Mouse (Mus musculus) liver, adult 2 months (tissue): ENCODE data around the gene Dag1. TPM values are rescaled to one million over a fixed set of nuclear protein-coding genes. Genes with fewer than 3 reads are reported as not detected.

Source experiments
- DNase-seq: peaks from one replicate; pipeline ENCODE4 v3.0.0-alpha.2; 2011; ENCODE audit warnings: low read depth, low spot score; ENCODE audit errors: extremely low read depth
- H3K27ac ChIP-seq: fragments of 200-500 bp; replicated peaks from 2 replicates; pipeline ENCODE4 v1.5.1; 2012; ENCODE audit warnings: low read depth, mild to moderate bottlenecking, control low read depth, inconsistent platforms, low read length; ENCODE audit not compliant: insufficient read depth
- H3K27me3 ChIP-seq: fragments of 200-500 bp; 2 replicates; pipeline ENCODE4 v1.6.1; 2012; ENCODE audit warnings: mild to moderate bottlenecking, moderate library complexity, low read length, inconsistent platforms; ENCODE audit not compliant: control insufficient read depth, insufficient read depth
- H3K36me3 ChIP-seq: fragments of 200-500 bp; 2 replicates; pipeline ENCODE4 v1.6.1; 2012; ENCODE audit warnings: low read length, inconsistent platforms; ENCODE audit not compliant: control insufficient read depth, insufficient read depth
- H3K4me1 ChIP-seq: fragments of 200-500 bp; 2 replicates; pipeline ENCODE4 v1.6.1; 2011; ENCODE audit warnings: low read length; ENCODE audit not compliant: control insufficient read depth, insufficient read depth
- H3K4me3 ChIP-seq: fragments of 200-500 bp; 2 replicates; pipeline ENCODE4 v1.5.1; 2011; ENCODE audit warnings: low read depth, mild to moderate bottlenecking, control low read depth, low read length, moderate library complexity; ENCODE audit not compliant: insufficient read depth
- H3K79me2 ChIP-seq: fragments of 200-500 bp; 2 replicates; pipeline ENCODE4 v1.6.1; 2012; ENCODE audit warnings: inconsistent platforms, mild to moderate bottlenecking, low read length, moderate library complexity; ENCODE audit not compliant: control insufficient read depth, insufficient read depth
- H3K9ac ChIP-seq: fragments of 200-500 bp; 2 replicates; pipeline ENCODE4 v1.6.1; 2012; ENCODE audit warnings: low read depth, mild to moderate bottlenecking, control low read depth, inconsistent platforms, low read length
- CTCF ChIP-seq: fragments of 200-500 bp; IDR thresholded peaks from 2 replicates; pipeline ENCODE4 v1.5.1; 2011; ENCODE audit warnings: low read depth, low read length, control low read depth
- POLR2A ChIP-seq: fragments of 200-500 bp; IDR thresholded peaks from 2 replicates; pipeline ENCODE4 v1.6.1; 2011; ENCODE audit warnings: low read length, control low read depth; ENCODE audit not compliant: insufficient read depth; ENCODE audit errors: extremely low read depth
- WGBS: fragments of 180-500 bp; shearing (Covaris S2); methylation state at CpG from one replicate; pipeline ENCODE4 v1.1.7; 2018; 5-methylcytosine and 5-hydroxymethylcytosine counted together
- polyA plus RNA-seq: library from polyadenylated mRNA; depleted of rRNA; stranded (reverse); fragments of >200 nt; gene quantifications from 2 replicates; pipeline ENCODE4 v1.2.3, GENCODE M21; 2012; rRNA removed
- total RNA-seq: library from RNA; depleted of rRNA; stranded (reverse); fragments of >200 nt; gene quantifications from 2 replicates; pipeline ENCODE4 v1.2.3, GENCODE M21; 2014; rRNA removed

Gene Dag1
- total and polyA plus RNA-seq, 2 experiments = 20.7 to 24.9 TPM

DNA sequence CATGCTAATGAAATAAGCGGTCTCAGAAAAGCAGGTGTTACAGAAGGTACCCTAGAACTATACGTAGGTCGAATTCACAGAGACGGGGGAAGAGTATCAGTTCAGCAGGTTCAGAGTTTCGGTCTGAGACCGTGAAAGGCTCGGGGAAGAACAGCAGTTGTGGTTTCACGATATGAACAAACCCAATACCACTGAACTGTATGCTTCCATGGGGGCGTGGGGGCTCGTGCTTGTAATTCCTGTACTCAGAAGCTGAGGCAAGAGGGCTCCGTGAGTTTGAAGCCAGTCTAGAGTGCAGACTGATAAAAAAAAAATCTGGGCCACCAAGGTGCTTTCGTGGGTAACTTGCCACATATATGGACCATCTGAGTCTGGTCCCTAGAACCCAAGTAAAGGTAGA is 108.9 kb downstream of the Dag1 start:
- no peak for TF ChIP-seq CTCF
- TF ChIP-seq POLR2A = no peak
- no peak overlapping the region for H3K27ac ChIP-seq
- H3K9ac ChIP-seq = no peak overlapping the region
- H3K4me3 ChIP-seq = no peak overlapping the region
- H3K36me3 ChIP-seq = no peaks in the 10 kb centered on the region
- no peaks in the 10 kb centered on the region for H3K4me1 ChIP-seq
- no peaks in the 10 kb centered on the region for H3K79me2 ChIP-seq
- no peak for DNase-seq
- H3K27me3 ChIP-seq = no peaks in the 10 kb centered on the region
- WGBS = 89% methylated on average over 12 of the region's 12 CpGs

Other genes starting within 250 kb of the Dag1 start
- gene Gmppb, start 214.7 kb downstream of the Dag1 start, total RNA-seq = 14.0 and 54.7 TPM in 2 replicates
- 16.5 and 21.4 TPM in 2 replicates for gene Gmppb, start 214.7 kb downstream of the Dag1 start, polyA plus RNA-seq
- gene Amigo3, start 210.8 kb downstream of the Dag1 start, total RNA-seq = 0.37 and 0.47 TPM in 2 replicates
- gene Amigo3, start 210.8 kb downstream of the Dag1 start, polyA plus RNA-seq = 1.2 and 2.8 TPM in 2 replicates
- gene Mst1, start 183.5 kb downstream of the Dag1 start, total RNA-seq = 143 and 177 TPM in 2 replicates
- 203 and 264 TPM in 2 replicates for gene Mst1, start 183.5 kb downstream of the Dag1 start, polyA plus RNA-seq
- gene Rnf123, start 180.6 kb downstream of the Dag1 start, total RNA-seq = 19.6 and 29.6 TPM in 2 replicates
- 79.8 and 97.5 TPM in 2 replicates for gene Rnf123, start 180.6 kb downstream of the Dag1 start, polyA plus RNA-seq
- 53.3 and 54.3 TPM in 2 replicates for gene Apeh, start 169.4 kb downstream of the Dag1 start, total RNA-seq
- 89.0 and 116 TPM in 2 replicates for gene Apeh, start 169.4 kb downstream of the Dag1 start, polyA plus RNA-seq
- gene Bsn, start 73.6 kb downstream of the Dag1 start, total RNA-seq = under 0.01 TPM in 2 replicates
- gene Bsn, start 73.6 kb downstream of the Dag1 start, polyA plus RNA-seq = under 0.01 TPM in 1 of 2 replicates, not detected in the other
- 5.8 and 9.0 TPM in 2 replicates for gene Nicn1, start 26.5 kb upstream of the Dag1 start, total RNA-seq
- 15.9 and 21.2 TPM in 2 replicates for gene Nicn1, start 26.5 kb upstream of the Dag1 start, polyA plus RNA-seq
- gene Amt, start 32.9 kb upstream of the Dag1 start, total RNA-seq = 65.5 and 66.6 TPM in 2 replicates
- 45.8 and 54.5 TPM in 2 replicates for gene Amt, start 32.9 kb upstream of the Dag1 start, polyA plus RNA-seq
- gene Rhoa, start 42.2 kb upstream of the Dag1 start, total RNA-seq = 123 TPM in 2 replicates
- gene Rhoa, start 42.2 kb upstream of the Dag1 start, polyA plus RNA-seq = 64.7 and 82.8 TPM in 2 replicates
- 17.7 and 17.9 TPM in 2 replicates for gene Tcta, start 42.2 kb upstream of the Dag1 start, total RNA-seq
- gene Tcta, start 42.2 kb upstream of the Dag1 start, polyA plus RNA-seq = 35.2 and 41.2 TPM in 2 replicates
- 5,129 and 5,348 TPM in 2 replicates for gene Gpx1, start 74.9 kb upstream of the Dag1 start, total RNA-seq
- 8,357 and 9,405 TPM in 2 replicates for gene Gpx1, start 74.9 kb upstream of the Dag1 start, polyA plus RNA-seq
- 62.0 and 63.8 TPM in 2 replicates for gene Usp4, start 83.9 kb upstream of the Dag1 start, total RNA-seq
- 63.3 and 65.2 TPM in 2 replicates for gene Usp4, start 83.9 kb upstream of the Dag1 start, polyA plus RNA-seq
- gene 1700102P08Rik, start 128.8 kb upstream of the Dag1 start, total RNA-seq = not detected in 2 replicates
- not detected in 2 replicates for gene 1700102P08Rik, start 128.8 kb upstream of the Dag1 start, polyA plus RNA-seq
- gene Ccdc36, start 164.5 kb upstream of the Dag1 start, total RNA-seq = not detected in 2 replicates
- not detected in 2 replicates for gene Ccdc36, start 164.5 kb upstream of the Dag1 start, polyA plus RNA-seq
- gene BC048562, start 172.5 kb upstream of the Dag1 start, total RNA-seq = not detected in 2 replicates
- gene BC048562, start 172.5 kb upstream of the Dag1 start, polyA plus RNA-seq = not detected in 2 replicates
- 5.6 and 6.4 TPM in 2 replicates for gene Ccdc71, start 196.6 kb upstream of the Dag1 start, total RNA-seq
- gene Ccdc71, start 196.6 kb upstream of the Dag1 start, polyA plus RNA-seq = 13.2 and 15.7 TPM in 2 replicates
- 8.7 and 10.1 TPM in 2 replicates for gene Klhdc8b, start 197.6 kb upstream of the Dag1 start, total RNA-seq
- gene Klhdc8b, start 197.6 kb upstream of the Dag1 start, polyA plus RNA-seq = 13.2 and 25.6 TPM in 2 replicates
- gene Lamb2, start 215.8 kb upstream of the Dag1 start, total RNA-seq = 4.0 and 4.8 TPM in 2 replicates
- 2.7 and 5.0 TPM in 2 replicates for gene Lamb2, start 215.8 kb upstream of the Dag1 start, polyA plus RNA-seq
- 24.3 and 34.1 TPM in 2 replicates for gene Usp19, start 226.6 kb upstream of the Dag1 start, total RNA-seq
- gene Usp19, start 226.6 kb upstream of the Dag1 start, polyA plus RNA-seq = 51.7 and 80.5 TPM in 2 replicates
- 69.6 and 70.6 TPM in 2 replicates for gene Qars, start 243.7 kb upstream of the Dag1 start, total RNA-seq
- 90.2 and 99.4 TPM in 2 replicates for gene Qars, start 243.7 kb upstream of the Dag1 start, polyA plus RNA-seq